In genomic region chr11:98681786-98682745, GRCm38 (mm10) we compare ENCODE assay signal across 8 mouse cellular contexts. TPM values are rescaled to one million over a fixed set of nuclear protein-coding genes. Genes with fewer than 3 reads are reported as not detected.
DNase-seq lines count a peak whose midpoint lies in the region; ATAC-seq lines count a peak whose summit lies in the region.

TSS of gene Psmd3 (plus strand) at chr11:98682554.

- H3K9me3 ChIP-seq in heart, embryonic 13.5 days = no peaks in the 10 kb centered on the region
- H3K9me3 ChIP-seq in liver, embryonic 12.5 days (replicated peaks) = no peaks in the 10 kb centered on the region
- H3K9me3 ChIP-seq in stomach, embryonic 15.5 days = no peaks in the 10 kb centered on the region

- H3K9ac ChIP-seq in heart, embryonic 13.5 days = peak within 1 kb of the TSS; percentile 99
- H3K9ac ChIP-seq in liver, embryonic 12.5 days = peak within 1 kb of the TSS; percentile 99
- H3K9ac ChIP-seq in stomach, embryonic 15.5 days = peak within 1 kb of the TSS; percentile 100

- peaks cover 27% of the 10 kb centered on the region for H3K36me3 ChIP-seq in heart, embryonic 13.5 days
- peaks cover 30% of the 10 kb centered on the region for H3K36me3 ChIP-seq in liver, embryonic 12.5 days
- H3K36me3 ChIP-seq in stomach, embryonic 15.5 days = peaks cover 13% of the 10 kb centered on the region

- ATAC-seq in heart, embryonic 13.5 days (ENCODE audit: extremely low read depth, insufficient number of reproducible peaks, low FRiP score, low TSS enrichment) = peak; percentile 91
- peak; percentile 92 for ATAC-seq in liver, embryonic 12.5 days
- ATAC-seq in stomach, embryonic 15.5 days (ENCODE audit: insufficient read depth, low FRiP score, low read depth) = peak; percentile 93

- H3K4me3 ChIP-seq in brown adipose tissue, adult 24 weeks (ENCODE audit: insufficient read depth, low read depth, low read length) = peak within 1 kb of the TSS; percentile 89
- peak within 1 kb of the TSS; percentile 96 for H3K4me3 ChIP-seq in heart, embryonic 13.5 days
- H3K4me3 ChIP-seq in liver, embryonic 12.5 days = peak within 1 kb of the TSS; percentile 98
- peak within 1 kb of the TSS; percentile 98 for H3K4me3 ChIP-seq in stomach, embryonic 15.5 days (replicated peaks)

- peak within 1 kb of the TSS; percentile 86 for H3K4me2 ChIP-seq in heart, embryonic 13.5 days
- H3K4me2 ChIP-seq in liver, embryonic 12.5 days = peak within 1 kb of the TSS; percentile 91
- H3K4me2 ChIP-seq in stomach, embryonic 15.5 days = peak within 1 kb of the TSS; percentile 79

- peak; percentile 96 for DNase-seq in CD4-positive, CD25-positive, alpha-beta regulatory T cell, adult 2 months (ENCODE audit: low read depth, low spot score)
- peak; percentile 94 for DNase-seq in fat pad, adult 2 months (ENCODE audit: extremely low read depth, low read depth, low spot score)
- DNase-seq in kidney, postnatal 10 days = peak; percentile 96
- peak; percentile 95 to 96 for DNase-seq in natural killer cell, adult 2 months (ENCODE audit: low spot score in 2 of 2)

- no peaks in the 10 kb centered on the region for H3K27me3 ChIP-seq in heart, embryonic 13.5 days (replicated peaks)
- 0 out of 2 replicates have a peak, but pooled peaks cover 12% of the 10 kb centered on the region for H3K27me3 ChIP-seq in liver, embryonic 12.5 days (replicated peaks)
- H3K27me3 ChIP-seq in stomach, embryonic 15.5 days (replicated peaks) = no peaks in the 10 kb centered on the region

- WGBS in heart, embryonic 13.5 days = 5% methylated on average over 45 of the region's 45 CpGs
- WGBS in liver, embryonic 12.5 days (ENCODE audit: insufficient replicate concordance) = 3% methylated on average over 45 of the region's 45 CpGs
- WGBS in stomach, embryonic 15.5 days = 3% methylated on average over 45 of the region's 45 CpGs

- H3K27ac ChIP-seq in brown adipose tissue, adult 24 weeks (replicated peaks; ENCODE audit: low read depth, low read length) = peak within 1 kb of the TSS; percentile 46
- peak within 1 kb of the TSS; percentile 85 for H3K27ac ChIP-seq in heart, embryonic 13.5 days (replicated peaks)
- peak within 1 kb of the TSS; percentile 86 for H3K27ac ChIP-seq in liver, embryonic 12.5 days
- peak within 1 kb of the TSS; percentile 82 for H3K27ac ChIP-seq in stomach, embryonic 15.5 days

- H3K4me1 ChIP-seq in brown adipose tissue, adult 24 weeks (ENCODE audit: control insufficient read depth, insufficient read depth, insufficient read length, low read length) = peaks cover 6% of the 10 kb centered on the region; the same call in 1 of the 2 replicates
- peaks cover 19% of the 10 kb centered on the region for H3K4me1 ChIP-seq in heart, embryonic 13.5 days
- peaks cover 25% of the 10 kb centered on the region for H3K4me1 ChIP-seq in liver, embryonic 12.5 days
- H3K4me1 ChIP-seq in stomach, embryonic 15.5 days = peaks cover 12% of the 10 kb centered on the region

RNA-seq across cellular contexts. Expression of gene Psmd3, which starts in this region (rescaled TPM):
- 73.1 and 84.4 TPM in 2 replicates for polyA plus RNA-seq in brown adipose tissue, adult 24 weeks (2012; ENCODE audit: insufficient read depth, insufficient read length, missing spikeins)
- polyA plus RNA-seq in heart, embryonic 13.5 days (2015; fragmentation: Nextera tagmentation; extraction: Ambion mirVana) = 165 and 167 TPM in 2 replicates
- 201 and 202 TPM in 2 replicates for polyA plus RNA-seq in liver, embryonic 12.5 days (2016; fragmentation: Nextera tagmentation; extraction: Ambion mirVana)
- 180 and 190 TPM in 2 replicates for polyA plus RNA-seq in stomach, embryonic 15.5 days (2015; fragmentation: Nextera tagmentation; extraction: Ambion mirVana)

Comparison
In these comparisons a context has a peak if more than half of its experiments do, and no peak if none do; other contexts are left out.
1. Peak in every context shown above with its lines: DNase-seq, ATAC-seq, H3K4me3 ChIP-seq and H3K27ac ChIP-seq.